In the genomic region with DNA sequence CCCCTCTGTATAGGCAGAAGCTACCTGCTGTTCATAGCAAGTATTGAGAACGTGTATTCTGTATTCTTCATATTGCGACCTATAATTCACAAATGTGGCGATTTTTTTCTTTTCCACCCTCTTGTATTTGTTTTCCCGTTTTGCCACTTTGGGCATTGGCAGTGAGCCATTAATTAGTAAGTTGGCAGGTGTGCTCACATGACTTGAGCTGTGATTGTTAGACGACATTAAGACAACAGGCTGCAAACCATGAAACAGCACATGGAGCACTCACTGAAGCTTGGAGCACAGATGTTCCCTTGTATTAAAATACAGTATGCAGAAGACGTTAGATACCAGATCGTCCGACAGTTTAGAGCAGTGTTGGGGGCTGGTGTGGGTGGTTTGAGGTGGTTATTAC, we compare ENCODE assay signal across 25 mouse cellular contexts. TPM values are rescaled to one million over a fixed set of nuclear protein-coding genes. Genes with fewer than 3 reads are reported as not detected.
DNase-seq lines count a peak whose midpoint lies in the region; ATAC-seq and TF ChIP-seq lines count a peak whose summit lies in the region.
"Had no signal": no experiment of that assay in that cellular context is flagged by ENCODE, and none has a peak within 500 bp of the region (broad histone marks: within the 10 kb centered on the region; RNA-seq: fewer than 3 reads in every experiment).

No protein-coding gene starts in this region.

- TF ChIP-seq EP300 in lung, postnatal 0 days (IDR thresholded peaks at IDR 0.05): no peak

- H3K27me3 ChIP-seq in lung, embryonic 15.5 days: no peaks in the 10 kb centered on the region
- H3K27me3 ChIP-seq in lung, postnatal 0 days (replicated peaks; ENCODE audit: insufficient read depth, low read length): no peaks in the 10 kb centered on the region
- no peaks in the 10 kb centered on the region for H3K27me3 ChIP-seq in forebrain, embryonic 15.5 days
- H3K27me3 ChIP-seq in hindbrain, embryonic 16.5 days (replicated peaks; ENCODE audit: control insufficient read depth, insufficient read depth, low read length): no peaks in the 10 kb centered on the region
- H3K27me3 ChIP-seq in midbrain, postnatal 0 days (ENCODE audit: insufficient read depth, low read length): no peaks in the 10 kb centered on the region
- H3K27me3 ChIP-seq: kidney, embryonic 15.5 days; Patski had no signal

- 67% methylated on average over 8 of the region's 8 CpGs for WGBS in lung, embryonic 15.5 days
- WGBS in lung, postnatal 0 days: 57% methylated on average over 8 of the region's 8 CpGs
- 19% methylated on average over 8 of the region's 8 CpGs for WGBS in forebrain, embryonic 15.5 days
- WGBS in hindbrain, embryonic 16.5 days: 40% methylated on average over 8 of the region's 8 CpGs
- 52% methylated on average over 8 of the region's 8 CpGs for WGBS in midbrain, postnatal 0 days

- H3K9ac ChIP-seq in lung, embryonic 15.5 days: no peak overlapping the region
- no peak overlapping the region for H3K9ac ChIP-seq in lung, postnatal 0 days (replicated peaks; ENCODE audit: low read depth)
- H3K9ac ChIP-seq in forebrain, embryonic 15.5 days (replicated peaks): no peak overlapping the region
- H3K9ac ChIP-seq in hindbrain, embryonic 16.5 days (ENCODE audit: low read depth, low read length): no peak overlapping the region
- no peak overlapping the region for H3K9ac ChIP-seq in midbrain, postnatal 0 days (replicated peaks; ENCODE audit: low read length, poor library complexity, severe bottlenecking)
- H3K9ac ChIP-seq: heart, embryonic 13.5 days; kidney, embryonic 15.5 days had no signal

- peak overlapping the region; percentile 58; the same call in 1 of the 2 replicates for H3K27ac ChIP-seq in lung, embryonic 15.5 days
- H3K27ac ChIP-seq in lung, postnatal 0 days (ENCODE audit: low read length): no peak overlapping the region
- peak overlapping the region; percentile 83 for H3K27ac ChIP-seq in forebrain, embryonic 15.5 days (replicated peaks)
- peak overlapping the region; percentile 50; the same call in 1 of the 2 replicates for H3K27ac ChIP-seq in hindbrain, embryonic 16.5 days (ENCODE audit: low read depth, low read length)
- no peak overlapping the region; the same call in 1 of the 2 replicates for H3K27ac ChIP-seq in midbrain, postnatal 0 days (ENCODE audit: low read depth, low read length)
- H3K27ac ChIP-seq in left cerebral cortex, adult 2 months: no peak overlapping the region
- H3K27ac ChIP-seq: heart, embryonic 13.5 days; kidney, embryonic 15.5 days; stomach, postnatal 0 days had no signal

- H3K36me3 ChIP-seq in lung, embryonic 15.5 days: no peaks in the 10 kb centered on the region; the same call in 1 of the 2 replicates
- H3K36me3 ChIP-seq in lung, postnatal 0 days (ENCODE audit: insufficient read depth, low read length): no peaks in the 10 kb centered on the region
- H3K36me3 ChIP-seq in forebrain, embryonic 15.5 days: no peaks in the 10 kb centered on the region
- no peaks in the 10 kb centered on the region for H3K36me3 ChIP-seq in hindbrain, embryonic 16.5 days (ENCODE audit: control insufficient read depth, insufficient read depth, low read length)
- 0 out of 2 replicates have a peak, but pooled peaks cover 9% of the 10 kb centered on the region for H3K36me3 ChIP-seq in midbrain, postnatal 0 days (ENCODE audit: insufficient read depth, low read length)

- intact Hi-C loops in left cerebral cortex, adult 2 months (cut with DNase I): no loop called here
- intact Hi-C loops in left cerebral cortex, postnatal 4 days (cut with DNase I): no loop called here

- H3K4me3 ChIP-seq in lung, embryonic 15.5 days: no peak overlapping the region
- no peak overlapping the region for H3K4me3 ChIP-seq in lung, postnatal 0 days (ENCODE audit: low read depth, low read length)
- H3K4me3 ChIP-seq in forebrain, embryonic 15.5 days: no peak overlapping the region
- no peak overlapping the region for H3K4me3 ChIP-seq in hindbrain, embryonic 16.5 days (ENCODE audit: low read length)
- H3K4me3 ChIP-seq in midbrain, postnatal 0 days (ENCODE audit: low read depth, low read length): no peak overlapping the region
- H3K4me3 ChIP-seq in left cerebral cortex, adult 2 months: no peak overlapping the region
- H3K4me3 ChIP-seq: embryonic facial prominence, embryonic 10.5 days; erythroblast, embryonic 14.5 days; heart, embryonic 13.5 days; kidney, embryonic 15.5 days had no signal

- no peak for TF ChIP-seq CTCF in lung, postnatal 0 days (IDR thresholded peaks at IDR 0.05)
- TF ChIP-seq CTCF in midbrain, postnatal 0 days (IDR thresholded peaks at IDR 0.05): no peak
- TF ChIP-seq CTCF in left cerebral cortex, adult 2 months (IDR thresholded peaks at IDR 0.05): no peak

- no peak overlapping the region for H3K4me2 ChIP-seq in lung, embryonic 15.5 days
- no peak overlapping the region for H3K4me2 ChIP-seq in lung, postnatal 0 days (replicated peaks; ENCODE audit: low read depth, low read length)
- no peak overlapping the region for H3K4me2 ChIP-seq in forebrain, embryonic 15.5 days (replicated peaks)
- H3K4me2 ChIP-seq in hindbrain, embryonic 16.5 days (ENCODE audit: low read length): no peak overlapping the region
- no peak overlapping the region for H3K4me2 ChIP-seq in midbrain, postnatal 0 days (ENCODE audit: low read depth, low read length, poor library complexity, severe bottlenecking)
- H3K4me2 ChIP-seq: heart, embryonic 13.5 days; kidney, embryonic 15.5 days had no signal

- DNase-seq in lung, postnatal 0 days (ENCODE audit: low spot score): no peak
- DNase-seq in midbrain, postnatal 0 days (ENCODE audit: low spot score): peak; percentile 33
- DNase-seq in liver: no peak
- DNase-seq in left cerebral cortex, adult 2 months (ENCODE audit: extremely low spot score in 1 of 2, low spot score in 2 of 2): no peak
- no peak for DNase-seq in left cerebral cortex, postnatal 4 days
- DNase-seq: B cell, adult 2 months; cerebellum, adult 11 months; cerebellum, postnatal 25 days; layer of hippocampus, adult 9-11 months had no signal

- no peaks in the 10 kb centered on the region for H3K9me3 ChIP-seq in lung, embryonic 15.5 days
- no peaks in the 10 kb centered on the region for H3K9me3 ChIP-seq in lung, postnatal 0 days (ENCODE audit: low read length)
- no peaks in the 10 kb centered on the region for H3K9me3 ChIP-seq in forebrain, embryonic 15.5 days
- no peaks in the 10 kb centered on the region for H3K9me3 ChIP-seq in hindbrain, embryonic 16.5 days (ENCODE audit: control insufficient read depth, low read length)
- no peaks in the 10 kb centered on the region for H3K9me3 ChIP-seq in midbrain, postnatal 0 days (ENCODE audit: low read length)
- H3K9me3 ChIP-seq: embryonic facial prominence, embryonic 10.5 days; heart, embryonic 13.5 days; kidney, embryonic 15.5 days had no signal

- no peak for ATAC-seq in lung, embryonic 15.5 days (ENCODE audit: borderline replicate concordance, extremely low read depth, low FRiP score, low TSS enrichment)
- no peak for ATAC-seq in lung, postnatal 0 days
- ATAC-seq in forebrain, embryonic 15.5 days (replicated peaks): 0 out of 2 replicates have a peak, but pooled peaks have one; percentile 11
- ATAC-seq in hindbrain, embryonic 16.5 days: no peak
- ATAC-seq in midbrain, postnatal 0 days (ENCODE audit: low FRiP score): no peak
- ATAC-seq: Patski had no signal

- peaks cover 44% of the 10 kb centered on the region for H3K4me1 ChIP-seq in lung, embryonic 15.5 days
- H3K4me1 ChIP-seq in lung, postnatal 0 days (ENCODE audit: insufficient read depth, low read depth, low read length): no peaks in the 10 kb centered on the region
- H3K4me1 ChIP-seq in forebrain, embryonic 15.5 days: peaks cover 70% of the 10 kb centered on the region
- H3K4me1 ChIP-seq in hindbrain, embryonic 16.5 days (ENCODE audit: control insufficient read depth, insufficient read depth, low read depth, low read length): peaks cover 43% of the 10 kb centered on the region
- peaks cover 14% of the 10 kb centered on the region; the same call in 1 of the 2 replicates for H3K4me1 ChIP-seq in midbrain, postnatal 0 days (ENCODE audit: insufficient read depth, low read length)
- H3K4me1 ChIP-seq: kidney, embryonic 15.5 days had no signal

RNA-seq across cellular contexts. Expression of a gene that starts 46.1 kb away (rescaled TPM):
- polyA plus RNA-seq in lung, embryonic 15.5 days (2015; fragmentation: Nextera tagmentation; extraction: Ambion mirVana): not detected in 2 replicates
- polyA plus RNA-seq in lung, postnatal 0 days (2015; fragmentation: Nextera tagmentation; extraction: Ambion mirVana): not detected in 2 replicates
- polyA plus RNA-seq in forebrain, embryonic 15.5 days (2015; fragmentation: Nextera tagmentation; extraction: Ambion mirVana): 0.14 TPM in 1 of 2 replicates, not detected in the other
- not detected in 2 replicates for polyA plus RNA-seq in hindbrain, embryonic 16.5 days (2015; fragmentation: Nextera tagmentation; extraction: Ambion mirVana)
- total RNA-seq in midbrain, postnatal 0 days (2014; rRNA removed): not detected in 2 replicates
- not detected in 2 replicates for polyA plus RNA-seq in midbrain, postnatal 0 days (2015; fragmentation: Nextera tagmentation; extraction: Ambion mirVana)
- total RNA-seq in left cerebral cortex, adult 2 months (2021): not detected
- not detected for total RNA-seq in left cerebral cortex, postnatal 4 days (2021)
- total RNA-seq: hematopoietic stem cell, adult 5-6 weeks; left cerebral cortex, postnatal 14 days; liver, adult 2 months; neutrophil, adult 5-6 weeks had no signal
- polyA plus RNA-seq: embryonic facial prominence, embryonic 10.5 days; erythroblast, embryonic 14.5 days; gonadal fat pad, adult 2 months; heart, embryonic 13.5 days; kidney, embryonic 15.5 days; liver, adult 2 months; lung, embryonic 16.5 days; Patski; spleen, adult 2 months; stomach, postnatal 0 days had no signal

Comparison
In these comparisons a context has a peak if more than half of its experiments do, and no peak if none do; other contexts are left out.
1. H3K27ac ChIP-seq: peak in lung, embryonic 15.5 days (single experiment), forebrain, embryonic 15.5 days (single experiment) and hindbrain, embryonic 16.5 days (single experiment); none in lung, postnatal 0 days (single experiment), midbrain, postnatal 0 days (single experiment) and left cerebral cortex, adult 2 months (single experiment).